Mouse (Mus musculus) ES-Bruce4 (cell line): Measurements from ENCODE around the gene Stub1. TPM values are rescaled to one million over a fixed set of nuclear protein-coding genes. Genes with fewer than 3 reads are reported as not detected.

Experiments used
- H3K27ac ChIP-seq: 2 replicates; pipeline ENCODE4 v1.5.1; 2012; ENCODE audit warnings: low read length, inconsistent platforms; ENCODE audit not compliant: insufficient read depth
- H3K27me3 ChIP-seq: 2 replicates; pipeline ENCODE4 v1.6.1; 2012; ENCODE audit warnings: mild to moderate bottlenecking, low read length, inconsistent platforms; ENCODE audit not compliant: control insufficient read depth, poor library complexity, insufficient read depth, severe bottlenecking
- H3K36me3 ChIP-seq: 2 replicates; pipeline ENCODE4 v1.6.1; 2012; ENCODE audit warnings: inconsistent platforms, mild to moderate bottlenecking, low read length, moderate library complexity; ENCODE audit not compliant: control insufficient read depth, poor library complexity, insufficient read depth, severe bottlenecking
- H3K4me1 ChIP-seq: one replicate; pipeline ENCODE4 v1.8.1; 2011; ENCODE audit warnings: low read length; ENCODE audit not compliant: control insufficient read depth, insufficient read depth
- H3K4me3 ChIP-seq: 2 replicates; pipeline ENCODE4 v1.5.1; 2011; ENCODE audit warnings: low read depth, mild to moderate bottlenecking, low read length
- H3K9ac ChIP-seq: 2 replicates; pipeline ENCODE4 v1.6.1; 2012; ENCODE audit warnings: low read depth, mild to moderate bottlenecking, inconsistent platforms; ENCODE audit not compliant: poor library complexity, severe bottlenecking
- H3K9me3 ChIP-seq: replicated peaks from 2 replicates; pipeline ENCODE4 v1.6.1; 2012; ENCODE audit warnings: mild to moderate bottlenecking, low read length, inconsistent platforms; ENCODE audit not compliant: control insufficient read depth, poor library complexity, insufficient read depth, severe bottlenecking
- CTCF ChIP-seq: IDR thresholded peaks from one replicate; pipeline ENCODE4 v1.8.1; 2011; ENCODE audit warnings: low read depth, low read length
- EP300 ChIP-seq: IDR thresholded peaks from 2 replicates; pipeline ENCODE4 v1.6.1; 2011; ENCODE audit warnings: low read depth, low read length; ENCODE audit not compliant: insufficient read depth
- POLR2A ChIP-seq: IDR thresholded peaks from one replicate; pipeline ENCODE4 v1.8.1; 2011; ENCODE audit warnings: low read length; ENCODE audit not compliant: insufficient read depth
- polyA plus RNA-seq: library from polyadenylated mRNA; stranded (reverse); fragments of >200 nt; gene quantifications from 2 replicates; pipeline ENCODE4 v1.2.4, GENCODE M21; 2011; ENCODE audit warnings: low read depth; ENCODE audit not compliant: missing spikeins, insufficient read depth, insufficient read length

Gene Stub1
- polyA plus RNA-seq, 1 experiment: 97.8 TPM

DNA sequence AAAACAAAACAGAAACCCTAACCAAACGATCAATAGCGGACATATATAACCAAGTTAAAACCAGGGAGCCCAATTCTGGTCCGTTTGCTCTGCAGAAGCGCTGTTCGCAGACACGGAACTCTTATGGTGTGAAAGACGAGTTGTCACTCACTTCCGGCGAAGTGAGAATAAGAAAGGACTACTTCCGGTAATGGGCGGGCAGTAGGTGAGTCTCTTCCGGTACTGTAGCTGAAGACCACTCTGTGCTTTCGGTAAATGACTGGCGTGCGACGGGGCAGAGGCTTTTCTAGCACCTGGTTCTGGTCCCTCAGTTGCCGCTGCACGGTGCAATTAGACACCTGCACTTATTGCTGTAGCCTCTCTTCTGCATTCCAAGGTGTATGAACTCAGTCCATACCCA, 9.8 kb downstream of the Stub1 start, which contains the start of gene Wdr24:
Wdr24 (plus strand) TSS at position 176 of the 400 bp plus-strand sequence.
- Histone ChIP-seq H3K9me3 (no peaks in the 10 kb centered on the region), H3K4me3 (peak within 1 kb of the TSS; percentile 93), H3K27me3 (no peaks in the 10 kb centered on the region), H3K27ac (no peak within 1 kb of the TSS), H3K4me1 (no peaks in the 10 kb centered on the region), H3K36me3 (no peaks in the 10 kb centered on the region; the same call in 1 of the 2 replicates), H3K9ac (peak within 1 kb of the TSS; percentile 60)
- no peak for TF ChIP-seq CTCF
- TF ChIP-seq POLR2A: no peak
- TF ChIP-seq EP300: no peak

DNA sequence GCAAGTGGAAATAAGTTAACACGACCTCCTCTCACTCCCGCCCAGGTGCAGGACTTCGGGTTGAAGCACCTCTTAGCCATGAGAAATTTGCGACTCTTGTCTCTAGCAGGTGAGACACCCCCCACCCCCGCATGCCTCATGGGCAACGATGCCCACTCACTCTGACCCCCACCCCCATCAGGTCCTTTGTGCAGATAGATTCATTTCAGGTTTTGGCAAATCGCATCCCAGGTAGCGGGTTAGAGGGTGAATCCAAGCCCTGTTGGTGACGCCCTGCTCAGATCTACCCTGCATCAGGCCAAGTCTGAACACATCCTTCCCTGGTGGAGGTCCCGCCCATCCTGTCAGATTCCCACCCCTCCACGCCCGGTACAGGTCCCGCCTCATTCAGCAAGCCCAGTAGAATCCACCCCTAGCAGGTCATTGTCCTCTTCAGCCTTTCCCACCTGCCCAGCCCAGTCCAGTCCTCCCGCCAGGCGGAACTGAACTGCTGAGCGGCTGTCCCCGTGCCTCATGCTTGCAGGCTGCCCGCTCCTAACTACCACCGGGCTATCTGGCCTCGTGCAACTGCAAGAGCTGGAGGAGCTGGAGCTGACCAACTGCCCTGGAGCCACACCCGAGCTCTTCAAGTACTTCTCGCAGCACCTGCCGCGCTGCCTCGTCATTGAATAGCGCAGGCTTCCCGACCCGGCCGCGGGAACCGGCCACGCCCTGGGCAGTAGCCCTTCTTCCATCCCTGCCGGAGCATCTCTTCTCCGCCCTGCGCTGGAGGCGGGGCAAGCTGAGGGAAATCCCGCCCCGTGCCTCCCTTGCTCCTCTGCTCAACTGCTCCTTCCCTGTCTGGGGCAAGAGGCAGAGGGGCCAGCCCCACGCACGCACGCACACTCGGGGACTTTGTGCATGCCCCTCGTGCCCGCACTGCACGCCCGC, 14.1 kb downstream of the Stub1 start:
- Histone ChIP-seq H3K27me3 (no peaks in the 10 kb centered on the region), H3K36me3 (no peaks in the 10 kb centered on the region), H3K9me3 (no peaks in the 10 kb centered on the region), H3K27ac (no peak overlapping the region), H3K4me3 (peak overlapping the region; percentile 59), H3K9ac (peak overlapping the region; percentile 42; the same call in 1 of the 2 replicates), H3K4me1 (no peaks in the 10 kb centered on the region)
- no peak for TF ChIP-seq CTCF
- peak; percentile 12 for TF ChIP-seq POLR2A

DNA sequence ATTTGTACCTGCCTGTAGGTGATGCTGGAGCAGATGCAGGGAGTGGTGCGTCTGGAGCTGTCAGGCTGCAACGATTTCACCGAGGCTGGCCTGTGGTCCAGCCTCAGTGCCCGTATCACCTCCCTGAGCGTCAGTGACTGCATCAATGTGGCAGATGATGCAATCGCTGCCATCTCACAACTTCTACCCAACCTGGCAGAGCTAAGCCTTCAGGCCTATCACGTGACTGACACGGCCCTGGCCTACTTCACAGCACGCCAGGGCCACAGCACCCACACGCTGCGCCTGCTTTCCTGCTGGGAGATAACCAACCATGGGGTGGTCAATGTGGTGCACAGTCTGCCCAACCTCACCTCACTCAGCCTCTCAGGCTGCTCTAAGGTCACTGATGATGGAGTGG, 15.5 kb downstream of the Stub1 start:
- H3K4me3 ChIP-seq: no peak overlapping the region
- H3K36me3 ChIP-seq: no peaks in the 10 kb centered on the region
- H3K27me3 ChIP-seq: no peaks in the 10 kb centered on the region
- no peaks in the 10 kb centered on the region for H3K4me1 ChIP-seq
- no peak overlapping the region for H3K9ac ChIP-seq
- no peak overlapping the region for H3K27ac ChIP-seq
- TF ChIP-seq EP300 (no peak), CTCF (no peak), POLR2A (no peak)
- no peaks in the 10 kb centered on the region for H3K9me3 ChIP-seq

DNA sequence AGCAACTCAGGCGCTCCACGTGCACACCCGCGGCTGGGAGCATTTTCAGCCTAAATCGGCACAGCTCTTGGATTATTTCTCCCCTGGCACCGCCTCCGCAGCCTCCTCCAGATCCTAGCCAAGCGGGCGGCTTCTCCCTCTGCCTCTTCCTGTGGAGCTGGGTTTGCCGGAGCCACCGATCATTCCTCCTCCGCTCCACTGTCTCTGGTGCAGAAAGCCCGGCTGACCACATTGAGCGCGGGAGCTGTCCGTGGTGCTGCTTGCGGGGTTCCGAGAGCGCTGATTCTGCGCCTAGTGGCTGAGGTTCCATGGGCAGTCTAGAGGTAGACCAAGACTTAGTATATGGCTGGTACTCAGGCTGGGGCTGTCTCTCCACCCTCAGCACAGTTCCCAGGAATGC, 19.7 kb downstream of the Stub1 start:
- Histone ChIP-seq H3K27me3 (no peaks in the 10 kb centered on the region), H3K4me3 (no peak overlapping the region)
- TF ChIP-seq EP300: no peak
- peak; percentile 40 for TF ChIP-seq CTCF
- no peak for TF ChIP-seq POLR2A

DNA sequence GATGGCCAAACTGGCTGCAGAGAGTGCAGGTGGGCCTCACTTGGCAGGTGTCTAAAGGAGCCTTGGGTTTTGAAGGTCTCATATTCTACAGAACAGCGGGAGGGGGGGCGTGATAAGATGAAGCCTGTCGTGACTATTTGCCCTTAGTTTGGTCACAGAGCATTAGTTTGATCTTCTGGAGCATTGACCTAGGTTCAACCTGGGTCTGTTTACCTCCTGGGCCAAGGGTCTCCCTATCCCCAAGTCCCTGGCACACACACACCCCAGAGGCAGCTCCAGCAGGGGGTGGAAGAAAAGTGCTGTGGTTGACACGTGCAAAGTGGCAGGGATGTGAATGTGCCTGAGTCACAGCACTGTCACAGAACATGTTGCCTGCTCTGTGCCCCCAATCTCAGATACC, 22.3 kb downstream of the Stub1 start:
- Histone ChIP-seq H3K27ac (no peak overlapping the region), H3K4me3 (no peak overlapping the region), H3K9me3 (no peaks in the 10 kb centered on the region), H3K9ac (no peak overlapping the region), H3K4me1 (no peaks in the 10 kb centered on the region), H3K36me3 (no peaks in the 10 kb centered on the region), H3K27me3 (no peaks in the 10 kb centered on the region)
- TF ChIP-seq POLR2A (no peak), EP300 (no peak), CTCF (no peak)

More for the DNA sequence above, 19.7 kb downstream of the Stub1 start:
- H3K9me3 ChIP-seq: no peaks in the 10 kb centered on the region
- no peaks in the 10 kb centered on the region for H3K36me3 ChIP-seq
- H3K9ac ChIP-seq: no peak overlapping the region
- no peak overlapping the region for H3K27ac ChIP-seq
- no peaks in the 10 kb centered on the region for H3K4me1 ChIP-seq

DNA sequence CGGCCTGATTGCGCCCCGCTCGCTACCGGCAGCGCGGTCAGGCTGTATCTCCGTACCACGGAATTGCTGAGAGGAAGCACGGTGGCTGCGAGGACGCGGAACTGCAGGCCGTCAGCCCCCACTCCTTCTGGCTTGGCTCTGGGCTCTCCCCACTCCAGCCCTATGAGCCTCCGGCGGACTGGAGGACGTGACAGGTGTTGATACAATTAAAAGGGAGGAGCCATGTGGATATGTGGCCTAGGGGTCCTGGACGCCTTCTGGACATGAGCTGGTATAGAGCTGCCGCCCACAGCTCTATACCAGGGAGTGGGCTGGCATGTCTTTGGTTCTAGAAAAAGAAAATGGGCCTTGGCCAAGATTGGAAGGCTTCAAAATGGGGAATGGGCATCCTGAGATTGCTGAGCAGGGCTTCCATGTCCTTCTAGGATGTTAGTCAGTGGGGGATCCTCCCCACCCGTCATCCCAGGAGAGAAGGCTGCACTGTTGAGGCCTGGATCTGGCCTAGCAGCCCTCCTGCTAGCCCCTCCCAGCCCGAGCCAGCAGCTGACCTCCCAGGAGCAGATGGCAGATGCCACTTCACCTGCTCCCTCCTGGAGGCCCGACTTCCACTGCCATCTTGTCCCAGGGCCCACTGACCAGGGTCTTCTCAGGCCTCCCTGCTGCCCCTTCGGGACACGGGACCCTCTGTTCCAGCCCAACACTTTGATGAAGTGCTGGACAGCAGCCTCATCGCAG, 23.4 kb downstream of the Stub1 start:
- Histone ChIP-seq H3K36me3 (no peaks in the 10 kb centered on the region), H3K4me1 (no peaks in the 10 kb centered on the region), H3K9me3 (no peaks in the 10 kb centered on the region), H3K27ac (no peak overlapping the region), H3K4me3 (peak overlapping the region; percentile 84), H3K9ac (peak overlapping the region; percentile 73), H3K27me3 (no peaks in the 10 kb centered on the region)
- no peak for TF ChIP-seq POLR2A
- TF ChIP-seq EP300: no peak
- no peak for TF ChIP-seq CTCF
